ENCODE assay signal across 8 mouse cellular contexts in genomic region chr1:43264407-43264889, GRCm38 (mm10).
DNase-seq lines count a peak whose midpoint lies in the region; ATAC-seq and TF ChIP-seq lines count a peak whose summit lies in the region.

No protein-coding gene starts in this region.

- no peak for TF ChIP-seq POLR2A in cortical plate, adult 2 months (IDR thresholded peaks at IDR 0.05; ENCODE audit: extremely low read depth, insufficient read depth, low read length)

- peak; percentile 26 to 57 for DNase-seq in gastrocnemius, postnatal 36 days
- peak; percentile 68 to 84 for DNase-seq in left cerebral cortex, postnatal 10 days (ENCODE audit: extremely low spot score in 1 of 2, low spot score in 2 of 2)
- DNase-seq in midbrain, embryonic 10.5 days (ENCODE audit: low spot score): peak; percentile 70
- peak; percentile 56 for DNase-seq in right cerebral cortex, postnatal 4 days
- peak; percentile 75 for DNase-seq in yolk sac, embryonic 10.5 days (ENCODE audit: low spot score)

- 0 out of 2 replicates have a peak, but pooled peaks cover 1% of the 10 kb centered on the region for H3K4me1 ChIP-seq in cortical plate, adult 2 months (ENCODE audit: control insufficient read depth, insufficient read depth, low read length)
- no peaks in the 10 kb centered on the region for H3K4me1 ChIP-seq in intestine, embryonic 15.5 days (replicated peaks)
- H3K4me1 ChIP-seq in midbrain, embryonic 10.5 days: peaks cover 2% of the 10 kb centered on the region; the same call in 1 of the 2 replicates

- no peak overlapping the region; the same call in 1 of the 2 replicates for H3K4me2 ChIP-seq in intestine, embryonic 15.5 days (replicated peaks)

- 18% methylated on average over 5 of the region's 5 CpGs for WGBS in intestine, embryonic 15.5 days
- WGBS in midbrain, embryonic 10.5 days: 27% methylated on average over 5 of the region's 5 CpGs

- H3K27ac ChIP-seq in cortical plate, adult 2 months (ENCODE audit: insufficient read depth, low read length): no peak overlapping the region
- H3K27ac ChIP-seq in intestine, embryonic 15.5 days: no peak overlapping the region
- H3K27ac ChIP-seq in midbrain, embryonic 10.5 days (replicated peaks): peak overlapping the region; percentile 72

- peak; percentile 77 for TF ChIP-seq CTCF in cortical plate, adult 2 months (IDR thresholded peaks at IDR 0.05; ENCODE audit: extremely low read depth, insufficient read depth, low read length)

- H3K4me3 ChIP-seq in cortical plate, adult 2 months (ENCODE audit: insufficient read depth, low read length): no peak overlapping the region
- no peak overlapping the region for H3K4me3 ChIP-seq in intestine, embryonic 15.5 days (replicated peaks)
- H3K4me3 ChIP-seq in midbrain, embryonic 10.5 days: no peak overlapping the region

- ATAC-seq in activated CD4-positive, CD25-positive, alpha-beta regulatory T cell, adult 4 months: peak; percentile 59
- peak; percentile 59 for ATAC-seq in intestine, embryonic 15.5 days

- H3K9me3 ChIP-seq in intestine, embryonic 15.5 days: no peaks in the 10 kb centered on the region
- no peaks in the 10 kb centered on the region for H3K9me3 ChIP-seq in midbrain, embryonic 10.5 days (replicated peaks)

- no peaks in the 10 kb centered on the region for H3K27me3 ChIP-seq in intestine, embryonic 15.5 days (replicated peaks)
- no peaks in the 10 kb centered on the region for H3K27me3 ChIP-seq in midbrain, embryonic 10.5 days (ENCODE audit: low read depth, poor library complexity, severe bottlenecking)

- no peak overlapping the region for H3K9ac ChIP-seq in intestine, embryonic 15.5 days

- intact Hi-C loops in gastrocnemius, postnatal 36 days (cut with DNase I): loop anchor here (1.0 kb wide), 1 partner anchor 125 kb away; no protein-coding TSS in a partner anchor
- intact Hi-C loops in left cerebral cortex, postnatal 10 days (cut with DNase I): loop anchor here (2.0 to 10.0 kb wide), 2 partner anchors 126 to 350 kb away; no protein-coding TSS in a partner anchor

- H3K36me3 ChIP-seq in intestine, embryonic 15.5 days: no peaks in the 10 kb centered on the region
- no peaks in the 10 kb centered on the region for H3K36me3 ChIP-seq in midbrain, embryonic 10.5 days
